Mouse (Mus musculus): Measurements from ENCODE around the gene Fuom. TPM values are rescaled to one million over a fixed set of nuclear protein-coding genes. Genes with fewer than 3 reads are reported as not detected.

The Fuom gene
- polyA plus RNA-seq, 1 experiment from 2014 or later = 23.9 TPM

DNA sequence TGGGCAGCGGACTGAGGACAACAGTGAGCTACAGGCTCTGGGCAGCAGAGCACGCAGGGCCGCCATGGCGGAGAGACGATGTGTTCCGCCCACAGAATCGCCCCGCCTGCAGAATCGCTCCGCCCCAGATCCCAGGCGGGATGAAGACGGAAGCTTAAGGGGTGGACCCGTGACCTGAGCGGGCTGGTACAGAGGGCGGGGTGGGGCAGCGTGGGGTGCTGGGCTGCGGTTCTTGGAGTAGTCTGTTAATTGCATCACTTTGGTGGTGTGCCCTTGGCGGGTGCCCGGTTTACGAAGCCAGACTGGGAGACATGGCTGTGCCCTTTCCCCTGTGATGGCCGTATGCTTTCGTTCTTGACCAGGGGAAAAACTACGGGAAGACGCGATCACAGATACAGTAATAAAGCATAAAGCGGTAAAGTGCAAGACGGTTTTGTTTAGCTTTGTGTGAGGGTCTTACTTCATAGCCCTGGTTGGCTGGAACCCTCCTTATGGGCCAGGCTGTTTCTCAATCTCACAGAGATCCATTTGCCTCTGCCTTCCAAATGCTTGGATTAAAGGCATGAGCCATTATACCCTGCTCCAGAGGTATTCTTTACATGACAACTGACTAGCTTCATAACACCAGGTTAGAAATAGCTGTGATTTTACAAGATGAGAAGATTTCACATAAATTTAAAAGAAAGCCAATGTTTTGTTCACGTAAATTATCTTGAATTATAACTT, 14.3 kb upstream of the Fuom start, which contains the start of gene Echs1:
Echs1 (minus strand) TSS at position 148 of the 726 bp plus-strand sequence.
- H3K27ac ChIP-seq (replicated peaks; ENCODE audit: low read depth, low read length) = peak within 1 kb of the TSS; percentile 83
- peaks cover 11% of the 10 kb centered on the region; the same call in 1 of the 2 replicates for H3K4me1 ChIP-seq (ENCODE audit: control insufficient read depth, insufficient read depth, low read length)
- ATAC-seq (ENCODE audit: low FRiP score, low TSS enrichment) (peak; percentile 93), DNase-seq (peak; percentile 88)
- no peaks in the 10 kb centered on the region for H3K9me3 ChIP-seq (ENCODE audit: control insufficient read depth, low read length)
- peak within 1 kb of the TSS; percentile 70 for H3K4me3 ChIP-seq (replicated peaks; ENCODE audit: low read depth, low read length)
- peak within 1 kb of the TSS; percentile 93 for H3K9ac ChIP-seq (replicated peaks; ENCODE audit: low read length)
- peaks cover 15% of the 10 kb centered on the region for H3K36me3 ChIP-seq (ENCODE audit: control insufficient read depth, insufficient read depth, low read length)
- no peaks in the 10 kb centered on the region for H3K27me3 ChIP-seq (ENCODE audit: control insufficient read depth, insufficient read depth, low read length)
- H3K4me2 ChIP-seq (ENCODE audit: low read length) = peak within 1 kb of the TSS; percentile 80
- WGBS = 4% methylated on average over 28 of the region's 28 CpGs

DNA sequence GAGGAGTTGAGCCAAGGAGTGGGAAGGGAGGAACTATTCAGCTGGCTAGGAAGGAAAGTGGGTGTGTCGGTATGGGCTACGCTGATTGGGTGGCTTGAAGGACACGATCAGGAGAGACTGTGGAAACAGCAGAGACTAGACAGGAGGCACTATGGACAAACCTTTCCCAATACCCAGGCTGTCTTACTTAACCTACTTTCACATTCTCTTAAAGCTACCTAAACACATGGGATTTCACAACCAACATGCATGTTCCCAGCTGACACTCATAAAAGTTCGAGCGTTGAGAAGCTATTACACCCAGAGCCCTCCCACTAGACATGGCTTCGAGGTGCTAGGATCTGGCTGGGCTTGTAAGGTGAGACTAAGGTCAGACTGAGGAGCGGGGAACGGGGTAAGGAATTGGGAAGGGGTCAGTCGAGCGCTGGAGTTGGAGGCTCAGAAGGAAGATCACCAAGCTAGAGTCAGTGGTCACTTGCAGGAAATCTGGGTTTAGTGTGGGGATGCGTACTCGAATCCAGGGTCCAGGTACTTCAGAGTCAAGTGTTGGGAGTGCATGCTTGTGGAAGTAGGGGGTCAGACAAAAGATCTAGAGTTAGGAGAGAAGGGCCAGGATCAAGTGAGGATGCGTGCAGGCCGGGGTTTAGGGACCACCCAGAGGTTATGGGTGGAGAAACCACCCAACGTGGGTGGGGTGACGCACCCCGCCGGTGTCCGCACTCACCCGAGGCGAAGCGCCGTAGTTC, 13.5 kb upstream of the Fuom start, which contains the start of gene Paox:
Paox (plus strand) TSS at position 217 of the 746 bp plus-strand sequence.
- Histone ChIP-seq H3K4me2 (ENCODE audit: low read length) (peak within 1 kb of the TSS; percentile 80), H3K4me1 (ENCODE audit: control insufficient read depth, insufficient read depth, low read length) (peaks cover 11% of the 10 kb centered on the region; the same call in 1 of the 2 replicates), H3K36me3 (ENCODE audit: control insufficient read depth, insufficient read depth, low read length) (peaks cover 22% of the 10 kb centered on the region), H3K27me3 (ENCODE audit: control insufficient read depth, insufficient read depth, low read length) (no peaks in the 10 kb centered on the region), H3K9ac (replicated peaks; ENCODE audit: low read length) (peak within 1 kb of the TSS; percentile 93), H3K27ac (replicated peaks; ENCODE audit: low read depth, low read length) (peak within 1 kb of the TSS; percentile 83), H3K4me3 (replicated peaks; ENCODE audit: low read depth, low read length) (peak within 1 kb of the TSS; percentile 70), H3K9me3 (ENCODE audit: control insufficient read depth, low read length) (no peaks in the 10 kb centered on the region)
- WGBS = 5% methylated on average over 23 of the region's 23 CpGs
- DNase-seq (peak; percentile 66), ATAC-seq (ENCODE audit: low FRiP score, low TSS enrichment) (peak; percentile 55)

DNA sequence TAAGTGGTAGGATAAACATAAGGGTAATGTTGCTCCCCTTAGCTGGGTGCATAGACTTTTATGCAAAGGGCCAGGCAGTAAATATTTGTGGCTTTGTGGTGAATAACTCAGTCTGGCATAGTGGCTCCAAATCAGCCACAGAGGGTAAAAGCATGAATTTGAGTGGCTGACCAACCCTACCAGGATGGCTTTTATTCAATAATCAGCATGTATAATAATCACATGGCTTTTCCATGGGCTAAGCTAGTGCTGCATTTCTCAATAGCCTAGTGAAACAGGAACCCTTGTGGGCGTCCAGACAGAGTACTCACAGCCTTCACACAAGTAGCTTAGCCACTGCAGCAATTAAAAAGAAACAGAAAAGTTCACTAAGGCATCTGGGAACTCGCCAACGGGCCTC, 9.7 kb upstream of the Fuom start:
- H3K36me3 ChIP-seq (ENCODE audit: control insufficient read depth, insufficient read depth, low read length) = peaks cover 58% of the 10 kb centered on the region
- H3K27me3 ChIP-seq (ENCODE audit: control insufficient read depth, insufficient read depth, low read length) = no peaks in the 10 kb centered on the region
- H3K27ac ChIP-seq (replicated peaks; ENCODE audit: low read depth, low read length) = no peak overlapping the region
- H3K9ac ChIP-seq (replicated peaks; ENCODE audit: low read length) = no peak overlapping the region
- no peak overlapping the region for H3K4me2 ChIP-seq (ENCODE audit: low read length)
- H3K9me3 ChIP-seq (ENCODE audit: control insufficient read depth, low read length) = no peaks in the 10 kb centered on the region
- no peak overlapping the region for H3K4me3 ChIP-seq (replicated peaks; ENCODE audit: low read depth, low read length)
- ATAC-seq (ENCODE audit: low FRiP score, low TSS enrichment) (no peak), DNase-seq (no peak)
- peaks cover 7% of the 10 kb centered on the region; the same call in 1 of the 2 replicates for H3K4me1 ChIP-seq (ENCODE audit: control insufficient read depth, insufficient read depth, low read length)
- WGBS = 74% methylated on average over 3 of the region's 3 CpGs

DNA sequence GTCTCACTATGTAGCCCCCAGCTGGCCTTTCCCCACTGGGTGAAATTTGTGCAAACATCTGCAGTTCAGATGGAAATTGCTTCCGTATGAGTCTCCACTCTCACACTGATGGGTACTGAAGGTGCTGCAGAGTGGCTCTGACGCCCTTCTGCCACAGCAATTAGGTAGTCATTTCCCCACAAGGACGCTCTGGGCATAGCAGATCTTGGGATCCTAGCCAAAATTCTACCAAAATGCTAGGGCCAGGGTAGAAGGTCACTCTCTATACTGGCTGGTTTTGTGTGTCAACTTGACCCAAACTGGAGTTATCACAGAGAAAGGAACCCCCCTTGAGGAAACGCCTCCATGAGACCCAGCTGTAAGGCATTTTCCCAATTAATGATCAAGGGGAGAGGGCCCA, 1.8 kb upstream of the Fuom start:
- DNase-seq (no peak), ATAC-seq (ENCODE audit: low FRiP score, low TSS enrichment) (no peak)
- H3K27me3 ChIP-seq (ENCODE audit: control insufficient read depth, insufficient read depth, low read length) = no peaks in the 10 kb centered on the region
- no peak overlapping the region for H3K9ac ChIP-seq (replicated peaks; ENCODE audit: low read length)
- WGBS = 90% methylated on average over 4 of the region's 4 CpGs
- no peaks in the 10 kb centered on the region for H3K9me3 ChIP-seq (ENCODE audit: control insufficient read depth, low read length)
- no peak overlapping the region for H3K27ac ChIP-seq (replicated peaks; ENCODE audit: low read depth, low read length)
- H3K4me2 ChIP-seq (ENCODE audit: low read length) = no peak overlapping the region
- peaks cover 37% of the 10 kb centered on the region for H3K36me3 ChIP-seq (ENCODE audit: control insufficient read depth, insufficient read depth, low read length)
- H3K4me3 ChIP-seq (replicated peaks; ENCODE audit: low read depth, low read length) = no peak overlapping the region
- H3K4me1 ChIP-seq (ENCODE audit: control insufficient read depth, insufficient read depth, low read length) = peaks cover 8% of the 10 kb centered on the region

DNA sequence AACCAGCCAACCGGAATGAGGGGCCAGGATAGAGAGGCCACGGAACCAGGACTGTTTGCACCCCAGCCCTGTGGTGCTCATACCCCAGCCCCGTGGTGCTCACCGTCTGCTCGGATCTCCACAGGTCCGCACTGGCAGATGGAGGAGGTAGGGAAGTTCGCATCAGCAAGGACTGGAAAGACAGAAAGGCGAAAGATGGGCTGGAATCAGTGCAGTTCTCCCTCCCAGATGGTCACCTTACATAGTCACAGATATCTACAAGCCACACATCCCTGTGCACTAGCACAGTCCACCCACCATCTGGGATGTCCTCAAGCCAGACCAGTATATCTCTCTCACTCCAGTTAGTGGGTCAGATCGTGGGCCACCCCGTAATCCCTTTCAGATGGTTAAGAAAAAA, 743 bp downstream of the Fuom start:
- H3K27me3 ChIP-seq (ENCODE audit: control insufficient read depth, insufficient read depth, low read length) = no peaks in the 10 kb centered on the region
- WGBS = 68% methylated on average over 10 of the region's 10 CpGs
- H3K4me2 ChIP-seq (ENCODE audit: low read length) = peak overlapping the region; percentile 70
- peak overlapping the region; percentile 35 for H3K4me3 ChIP-seq (replicated peaks; ENCODE audit: low read depth, low read length)
- H3K4me1 ChIP-seq (ENCODE audit: control insufficient read depth, insufficient read depth, low read length) = peaks cover 8% of the 10 kb centered on the region
- ATAC-seq (ENCODE audit: low FRiP score, low TSS enrichment) (no peak), DNase-seq (no peak)
- H3K36me3 ChIP-seq (ENCODE audit: control insufficient read depth, insufficient read depth, low read length) = peaks cover 16% of the 10 kb centered on the region
- H3K27ac ChIP-seq (replicated peaks; ENCODE audit: low read depth, low read length) = no peak overlapping the region
- H3K9ac ChIP-seq (replicated peaks; ENCODE audit: low read length) = peak overlapping the region; percentile 60; the same call in 1 of the 2 replicates
- H3K9me3 ChIP-seq (ENCODE audit: control insufficient read depth, low read length) = no peaks in the 10 kb centered on the region

DNA sequence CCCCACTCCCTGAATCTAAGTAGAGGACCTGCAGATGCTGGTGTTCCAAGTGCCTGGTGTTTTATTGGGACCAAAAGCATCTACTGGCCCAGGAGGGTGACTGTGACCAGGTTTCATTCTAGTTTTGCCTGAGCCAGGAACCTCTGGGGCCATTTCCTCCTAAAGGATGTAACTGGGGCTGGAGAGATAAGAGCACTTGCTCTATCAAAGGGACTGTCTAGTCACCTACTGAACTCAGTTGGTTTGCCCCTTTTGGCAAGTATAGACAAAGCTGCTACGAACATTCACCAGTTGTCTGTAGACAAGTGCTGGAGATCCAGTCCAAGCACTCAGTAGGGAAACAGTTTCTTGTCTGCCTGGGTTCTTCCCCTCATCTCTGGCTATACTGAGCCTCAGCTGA, 3.8 kb downstream of the Fuom start:
- no peaks in the 10 kb centered on the region for H3K9me3 ChIP-seq (ENCODE audit: control insufficient read depth, low read length)
- H3K4me3 ChIP-seq (replicated peaks; ENCODE audit: low read depth, low read length) = no peak overlapping the region
- no peaks in the 10 kb centered on the region for H3K27me3 ChIP-seq (ENCODE audit: control insufficient read depth, insufficient read depth, low read length)
- ATAC-seq (ENCODE audit: low FRiP score, low TSS enrichment) (no peak), DNase-seq (no peak)
- H3K36me3 ChIP-seq (ENCODE audit: control insufficient read depth, insufficient read depth, low read length) = no peaks in the 10 kb centered on the region
- no peak overlapping the region for H3K9ac ChIP-seq (replicated peaks; ENCODE audit: low read length)
- H3K4me1 ChIP-seq (ENCODE audit: control insufficient read depth, insufficient read depth, low read length) = peaks cover 8% of the 10 kb centered on the region
- WGBS = 85% methylated on average over 1 of the region's 1 CpGs
- no peak overlapping the region for H3K27ac ChIP-seq (replicated peaks; ENCODE audit: low read depth, low read length)
- no peak overlapping the region for H3K4me2 ChIP-seq (ENCODE audit: low read length)

DNA sequence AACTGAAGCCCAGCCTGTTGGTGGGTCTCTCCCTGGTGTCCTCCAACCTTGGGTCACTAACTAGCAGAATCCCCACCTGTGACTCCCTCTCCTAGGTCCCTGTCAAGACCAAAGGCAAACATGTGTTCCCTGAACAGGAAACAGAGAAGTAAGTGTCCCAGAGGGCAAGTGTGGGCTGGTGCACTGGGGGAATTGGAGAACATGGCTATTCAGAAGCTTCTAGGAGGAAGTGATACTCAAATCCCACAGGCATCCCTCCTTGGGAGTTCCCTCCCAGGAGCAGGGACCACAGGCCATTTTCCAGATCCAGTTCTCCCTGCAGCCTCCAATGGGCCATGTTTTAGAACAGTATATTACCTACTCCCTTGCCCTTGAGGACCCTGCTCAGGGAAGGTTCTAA, 6.2 kb downstream of the Fuom start:
- H3K9ac ChIP-seq (replicated peaks; ENCODE audit: low read length) = no peak overlapping the region
- H3K27me3 ChIP-seq (ENCODE audit: control insufficient read depth, insufficient read depth, low read length) = no peaks in the 10 kb centered on the region
- no peaks in the 10 kb centered on the region for H3K36me3 ChIP-seq (ENCODE audit: control insufficient read depth, insufficient read depth, low read length)
- ATAC-seq (ENCODE audit: low FRiP score, low TSS enrichment) (no peak), DNase-seq (no peak)
- H3K9me3 ChIP-seq (ENCODE audit: control insufficient read depth, low read length) = no peaks in the 10 kb centered on the region
- no peak overlapping the region for H3K27ac ChIP-seq (replicated peaks; ENCODE audit: low read depth, low read length)
- no peaks in the 10 kb centered on the region for H3K4me1 ChIP-seq (ENCODE audit: control insufficient read depth, insufficient read depth, low read length)
- H3K4me3 ChIP-seq (replicated peaks; ENCODE audit: low read depth, low read length) = no peak overlapping the region
- H3K4me2 ChIP-seq (ENCODE audit: low read length) = no peak overlapping the region

DNA sequence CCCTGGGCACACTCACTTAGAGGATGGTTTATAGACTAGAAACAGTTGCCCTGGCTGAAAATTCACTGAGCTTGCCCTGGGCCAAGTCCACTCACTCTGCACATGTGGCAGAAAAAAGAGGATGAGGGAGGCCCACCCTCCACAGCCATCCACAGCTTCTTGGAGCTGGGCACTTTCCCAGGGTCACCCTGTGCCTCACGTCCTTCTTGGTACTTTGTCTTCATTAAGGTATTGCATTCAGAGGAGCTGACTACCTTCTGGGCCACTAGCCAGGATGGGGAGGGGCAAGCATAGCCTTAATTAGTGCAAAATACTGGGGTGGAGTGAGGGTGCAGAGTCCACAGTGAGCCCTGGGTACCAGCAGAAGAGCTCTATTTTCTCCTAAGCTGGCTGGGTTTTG, 6.7 kb downstream of the Fuom start:
- H3K4me1 ChIP-seq (ENCODE audit: control insufficient read depth, insufficient read depth, low read length) = no peaks in the 10 kb centered on the region
- no peaks in the 10 kb centered on the region for H3K36me3 ChIP-seq (ENCODE audit: control insufficient read depth, insufficient read depth, low read length)
- no peak for DNase-seq
- H3K4me3 ChIP-seq (replicated peaks; ENCODE audit: low read depth, low read length) = no peak overlapping the region
- no peak overlapping the region for H3K4me2 ChIP-seq (ENCODE audit: low read length)
- H3K9ac ChIP-seq (replicated peaks; ENCODE audit: low read length) = no peak overlapping the region
- no peak overlapping the region for H3K27ac ChIP-seq (replicated peaks; ENCODE audit: low read depth, low read length)
- no peaks in the 10 kb centered on the region for H3K27me3 ChIP-seq (ENCODE audit: control insufficient read depth, insufficient read depth, low read length)
- no peak for ATAC-seq (ENCODE audit: low FRiP score, low TSS enrichment)
- WGBS = 75% methylated on average over 1 of the region's 1 CpGs
- H3K9me3 ChIP-seq (ENCODE audit: control insufficient read depth, low read length) = no peaks in the 10 kb centered on the region

Data from midbrain, embryonic 14.5 days (tissue).